Mouse (Mus musculus): Measurements from ENCODE around the gene Mrpl18.
A peak's percentile ranks its signal among the peaks of the same experiment; 100 is the strongest.
"Not testable (repeated sequence)": the region's sequence is repeated elsewhere in the genome, so short reads cannot be mapped to it uniquely, and the experiment has no call there.

Gene Mrpl18

GRCm38 (mm10) chr17:12915881-12916583 is at the start of gene Mrpl18:
Gene Mrpl18 (minus strand): TSS chr17:12916345.
- DNase-seq (ENCODE audit: low spot score in 2 of 2): peak; percentile 99

GRCm38 (mm10) chr17:12963476-12963875 is 47.3 kb upstream of the Mrpl18 start:
- no peak for DNase-seq (ENCODE audit: low spot score in 2 of 2)

GRCm38 (mm10) chr17:12960331-12960873 is 44.3 kb upstream of the Mrpl18 start, which contains the start of gene Acat2:
Gene Acat2 (minus strand): TSS chr17:12960747.
- DNase-seq (ENCODE audit: low spot score in 2 of 2): peak; percentile 95 to 96

- not testable (repeated sequence) for DNase-seq (ENCODE audit: low spot score in 2 of 2)
Measured at GRCm38 (mm10) chr17:12959377-12959776, 43.2 kb upstream of the Mrpl18 start.

- DNase-seq (ENCODE audit: low spot score in 2 of 2): no peak
Measured at GRCm38 (mm10) chr17:12956664-12957063, 40.5 kb upstream of the Mrpl18 start.

- DNase-seq (ENCODE audit: low spot score in 2 of 2): no peak
Measured at GRCm38 (mm10) chr17:12949669-12950068, 33.5 kb upstream of the Mrpl18 start.

GRCm38 (mm10) chr17:12942459-12943162 is 26.5 kb upstream of the Mrpl18 start:
- DNase-seq (ENCODE audit: low spot score in 2 of 2): no peak

GRCm38 (mm10) chr17:12941543-12942260 is 25.6 kb upstream of the Mrpl18 start:
- DNase-seq (ENCODE audit: low spot score in 2 of 2): no peak

GRCm38 (mm10) chr17:12940151-12940805 is 24.1 kb upstream of the Mrpl18 start, which contains the start of gene Acat3:
Gene Acat3 (minus strand): TSS chr17:12940600.
- no peak for DNase-seq (ENCODE audit: low spot score in 2 of 2)

- not testable (repeated sequence) for DNase-seq (ENCODE audit: low spot score in 2 of 2)
Measured at GRCm38 (mm10) chr17:12939377-12940148, 23.4 kb upstream of the Mrpl18 start.

GRCm38 (mm10) chr17:12938077-12938476 is 21.9 kb upstream of the Mrpl18 start:
- no peak for DNase-seq (ENCODE audit: low spot score in 2 of 2)

GRCm38 (mm10) chr17:12937412-12937970 is 21.3 kb upstream of the Mrpl18 start:
- no peak for DNase-seq (ENCODE audit: low spot score in 2 of 2)

GRCm38 (mm10) chr17:12935719-12936118 is 19.6 kb upstream of the Mrpl18 start:
- no peak for DNase-seq (ENCODE audit: low spot score in 2 of 2)

- DNase-seq (ENCODE audit: low spot score in 2 of 2): not testable (repeated sequence)
Measured at GRCm38 (mm10) chr17:12931576-12931975, 15.4 kb upstream of the Mrpl18 start.

GRCm38 (mm10) chr17:12925703-12926180 is 9.6 kb upstream of the Mrpl18 start:
- DNase-seq (ENCODE audit: low spot score in 2 of 2): no peak

GRCm38 (mm10) chr17:12925001-12925400 is 8.9 kb upstream of the Mrpl18 start:
- no peak for DNase-seq (ENCODE audit: low spot score in 2 of 2)

- DNase-seq (ENCODE audit: low spot score in 2 of 2): peak in 1 of 2 experiments; percentile 41
Measured at GRCm38 (mm10) chr17:12921073-12921472, 4.9 kb upstream of the Mrpl18 start.

GRCm38 (mm10) chr17:12916588-12917380 is 639 bp upstream of the Mrpl18 start:
- DNase-seq (ENCODE audit: low spot score in 2 of 2): peak in 1 of 2 experiments; percentile 23

- peak in 1 of 2 experiments; percentile 1 for DNase-seq (ENCODE audit: low spot score in 2 of 2)
Measured at GRCm38 (mm10) chr17:12915488-12915880, 661 bp downstream of the Mrpl18 start, which contains the start of gene Tcp1. Gene Tcp1 (plus strand): TSS chr17:12915701.
